Mouse (Mus musculus) ovary, postnatal 14 days (tissue): ENCODE data around the gene Gm16253.

Experiments used
- DNase-seq: peaks from one replicate; pipeline ENCODE4 v3.0.0; 2022; ENCODE audit warnings: low spot score

Gm16253 gene

DNA sequence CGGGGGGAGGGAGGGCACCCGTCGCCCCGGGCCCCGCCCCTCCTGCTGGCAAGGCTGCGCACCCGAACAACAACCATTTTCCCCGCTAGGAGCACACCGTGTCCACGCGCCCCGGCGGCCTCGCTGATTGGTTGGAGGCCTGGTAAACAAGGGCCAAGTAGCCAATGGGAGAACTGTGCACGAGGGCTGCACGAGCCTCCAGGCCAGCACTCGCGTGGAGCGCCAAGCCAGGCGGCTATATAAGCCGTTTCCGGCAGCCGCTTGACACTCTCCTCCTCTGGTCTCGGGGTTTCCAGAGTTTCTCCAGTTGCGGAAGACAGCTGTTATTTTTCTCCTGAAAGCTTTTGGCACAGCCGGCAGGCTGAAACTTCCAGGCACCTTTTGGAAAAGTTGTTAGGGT lies 19.1 kb upstream of the Gm16253 start, which contains the start of gene Txnip:
Gene Txnip (plus strand): TSS at position 264 of the 400 bp plus-strand sequence.
- peak; percentile 99 for DNase-seq

DNA sequence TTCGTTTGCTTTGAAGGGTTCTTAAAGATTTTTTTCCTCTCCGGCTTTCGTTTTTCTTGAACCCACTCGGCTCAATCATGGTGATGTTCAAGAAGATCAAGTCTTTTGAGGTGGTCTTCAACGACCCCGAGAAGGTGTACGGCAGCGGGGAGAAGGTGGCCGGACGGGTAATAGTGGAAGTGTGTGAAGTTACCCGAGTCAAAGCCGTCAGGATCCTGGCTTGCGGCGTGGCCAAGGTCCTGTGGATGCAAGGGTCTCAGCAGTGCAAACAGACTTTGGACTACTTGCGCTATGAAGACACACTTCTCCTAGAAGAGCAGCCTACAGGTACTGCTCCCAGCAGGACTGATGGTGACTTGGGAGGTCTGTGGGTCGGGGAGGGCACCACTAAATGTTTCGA lies 18.6 kb upstream of the Gm16253 start:
- no peak for DNase-seq

GRCm38 (mm10) chr3:96558668-96559196 lies 18.1 kb upstream of the Gm16253 start:
- DNase-seq, result no peak

GRCm38 (mm10) chr3:96559398-96559910 lies 17.3 kb upstream of the Gm16253 start:
- DNase-seq, result no peak

- DNase-seq, result no peak
Observed at GRCm38 (mm10) chr3:96559911-96560850, 16.6 kb upstream of the Gm16253 start.

- DNase-seq, result no peak
Observed at GRCm38 (mm10) chr3:96560881-96561668, 15.7 kb upstream of the Gm16253 start.

DNA sequence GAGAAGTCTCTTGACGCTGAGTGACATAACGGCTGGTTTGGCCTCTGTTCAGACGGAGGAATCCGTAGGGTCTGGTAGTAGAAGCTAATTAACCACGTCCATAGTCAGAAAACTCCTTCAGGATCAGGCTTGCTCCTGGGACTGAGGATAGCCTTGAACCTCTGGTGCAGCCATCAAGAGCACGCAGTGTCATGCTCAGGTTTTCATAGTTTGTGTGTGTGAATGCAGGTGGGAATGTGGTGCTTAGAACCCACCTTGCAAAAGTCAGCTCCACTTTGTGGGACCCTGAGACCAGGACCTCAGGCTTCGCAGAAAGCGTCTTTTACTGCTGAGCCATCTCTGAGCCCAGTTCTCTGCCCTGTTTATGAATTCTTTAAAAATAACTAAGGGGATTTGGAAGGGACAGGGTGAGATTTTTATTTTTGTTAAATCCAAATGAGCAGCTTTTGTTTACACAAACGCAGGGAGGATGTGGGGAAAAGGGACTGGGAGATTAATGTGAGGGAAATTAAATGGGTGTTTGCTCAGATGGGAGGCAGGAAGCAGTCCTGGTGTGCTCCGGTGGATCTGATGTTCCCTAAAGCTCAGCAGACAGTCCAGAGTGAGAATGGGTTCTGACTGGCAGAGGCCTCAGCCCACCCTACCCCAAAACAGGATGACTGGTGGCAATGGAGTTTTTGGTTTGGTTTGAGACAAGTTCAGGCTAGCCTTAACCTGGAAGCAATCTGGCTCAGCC lies 14.7 kb upstream of the Gm16253 start:
- DNase-seq, result no peak

GRCm38 (mm10) chr3:96563267-96563666 lies 13.5 kb upstream of the Gm16253 start:
- no peak for DNase-seq

GRCm38 (mm10) chr3:96563911-96564632 lies 12.7 kb upstream of the Gm16253 start:
- no peak for DNase-seq

GRCm38 (mm10) chr3:96564633-96565032 lies 12.2 kb upstream of the Gm16253 start:
- DNase-seq, result no peak

- DNase-seq, result no peak
Observed at GRCm38 (mm10) chr3:96565105-96565504, 11.7 kb upstream of the Gm16253 start.

- no peak for DNase-seq
Observed at GRCm38 (mm10) chr3:96566661-96567450, 9.9 kb upstream of the Gm16253 start.

GRCm38 (mm10) chr3:96568605-96569004 lies 8.2 kb upstream of the Gm16253 start:
- DNase-seq, result no peak

- no peak for DNase-seq
Observed at GRCm38 (mm10) chr3:96569506-96569905, 7.3 kb upstream of the Gm16253 start.

GRCm38 (mm10) chr3:96569966-96570605 lies 6.7 kb upstream of the Gm16253 start:
- DNase-seq, result no peak

DNA sequence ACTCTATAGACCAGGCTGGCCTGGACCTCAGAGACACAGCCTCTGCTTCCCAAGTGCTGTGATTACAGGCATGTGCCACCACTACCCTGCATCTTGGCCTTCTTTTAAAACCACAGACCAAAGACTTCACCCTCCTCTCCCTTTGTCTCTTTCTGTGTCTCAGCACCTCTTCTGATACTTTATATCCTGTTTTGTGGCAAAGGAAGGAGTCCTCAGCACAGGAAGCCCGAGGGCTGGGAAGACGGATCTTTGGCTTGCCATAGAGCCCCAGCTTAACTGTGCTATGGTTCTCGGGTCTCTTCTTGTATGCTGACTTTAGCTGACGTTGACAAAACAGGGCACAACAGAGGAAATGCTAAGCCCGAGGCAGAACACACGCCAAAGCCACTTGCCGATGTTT lies 6.1 kb upstream of the Gm16253 start:
- no peak for DNase-seq

DNA sequence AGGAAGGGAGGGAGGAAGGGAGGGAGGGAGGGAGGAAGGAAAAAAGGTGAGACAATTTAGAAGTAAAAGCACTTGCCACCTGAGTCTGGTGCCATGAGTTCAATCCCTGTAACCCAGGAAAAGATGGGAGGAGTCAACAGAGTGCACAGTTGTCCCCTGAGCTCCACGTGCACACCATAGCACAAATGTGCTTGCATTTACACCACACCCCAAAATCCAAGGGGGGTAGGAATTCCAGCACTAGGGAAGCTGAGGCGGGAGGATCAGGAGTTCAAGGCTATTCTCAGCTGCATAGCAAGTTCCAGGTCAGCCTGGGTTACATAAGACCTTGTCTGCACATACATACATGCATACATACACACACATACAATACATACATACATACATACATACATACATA lies 5.4 kb upstream of the Gm16253 start:
- no peak for DNase-seq

DNA sequence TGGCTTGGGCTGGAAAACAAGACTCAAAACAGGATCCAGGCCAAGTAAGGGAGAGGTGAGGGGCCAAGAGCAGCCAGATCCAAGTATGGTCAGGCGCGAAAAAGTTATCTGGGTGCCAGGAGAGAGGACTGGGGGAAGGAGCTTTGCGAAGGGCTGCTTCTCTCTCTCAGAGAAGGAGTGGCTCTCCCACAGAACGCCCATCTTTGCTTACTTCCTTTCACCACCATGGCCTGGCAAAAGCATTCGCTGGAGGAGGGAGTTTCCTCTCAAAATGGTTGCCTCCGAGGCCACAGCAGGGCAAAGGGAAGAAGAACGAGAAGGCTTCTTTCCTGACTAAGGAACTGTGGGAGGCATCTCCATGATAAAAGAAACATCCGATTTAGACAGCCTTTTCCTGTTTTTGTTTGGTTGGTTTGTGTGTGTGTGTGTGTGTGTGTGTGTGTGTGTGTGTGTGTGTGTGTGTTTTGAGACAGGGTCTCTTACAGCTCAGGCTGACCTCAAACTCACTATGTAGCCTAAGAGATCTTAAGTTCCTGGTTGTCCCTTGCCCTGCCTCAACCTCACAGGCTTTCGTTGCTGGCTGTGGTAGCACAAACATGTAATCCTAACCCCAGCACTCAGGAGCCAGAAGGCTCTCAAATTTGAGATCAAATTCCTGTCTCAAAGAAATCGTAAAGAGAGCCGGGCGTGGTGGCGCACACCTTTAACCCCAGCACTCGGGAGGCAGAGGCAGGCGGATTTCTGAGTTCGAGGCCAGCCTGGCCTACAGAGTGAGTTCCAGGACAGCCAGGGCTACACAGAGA lies 4.7 kb upstream of the Gm16253 start:
- no peak for DNase-seq
